Mouse (Mus musculus) limb, embryonic 14.5 days (tissue): ENCODE results near the gene Klf12. TPM values are rescaled to one million over a fixed set of nuclear protein-coding genes. Genes with fewer than 3 reads are reported as not detected.

Experiments used
- ATAC-seq: fragments of 200-750 bp; cut with Nextera tagmentation; 2 replicates; pipeline ENCODE4 v1.8.0; 2017; ENCODE audit warnings: low read depth, moderate number of reproducible peaks, moderate TSS enrichment; ENCODE audit not compliant: low FRiP score
- DNase-seq: peaks from one replicate; pipeline ENCODE4 v3.0.0-alpha.2; 2015; ENCODE audit warnings: low spot score
- H3K27ac ChIP-seq: fragments of 300-500 bp; sonication (generic); replicated peaks from 2 replicates; pipeline ENCODE4 v1.5.1; 2014; ENCODE audit warnings: low read depth, mild to moderate bottlenecking, low read length, moderate library complexity, mixed read lengths
- H3K27me3 ChIP-seq: fragments of 300-500 bp; sonication (generic); 2 replicates; pipeline ENCODE4 v1.6.1; 2014; ENCODE audit warnings: low read length, mixed read lengths; ENCODE audit not compliant: control insufficient read depth, insufficient read depth
- H3K36me3 ChIP-seq: fragments of 300-500 bp; sonication (generic); 2 replicates; pipeline ENCODE4 v1.6.1; 2014; ENCODE audit warnings: mild to moderate bottlenecking, low read length, moderate library complexity, mixed read lengths; ENCODE audit not compliant: control insufficient read depth, insufficient read depth
- H3K4me1 ChIP-seq: fragments of 300-500 bp; sonication (generic); 2 replicates; pipeline ENCODE4 v1.6.1; 2014; ENCODE audit warnings: antibody characterized with exemption, low read length, mixed read lengths; ENCODE audit not compliant: control insufficient read depth, insufficient read depth
- H3K4me2 ChIP-seq: fragments of 300-500 bp; sonication (generic); replicated peaks from 2 replicates; pipeline ENCODE4 v1.6.1; 2014; ENCODE audit warnings: low read depth, mild to moderate bottlenecking, low read length, moderate library complexity; ENCODE audit not compliant: severe bottlenecking
- H3K4me3 ChIP-seq: fragments of 300-500 bp; sonication (generic); replicated peaks from 2 replicates; pipeline ENCODE4 v1.5.1; 2014; ENCODE audit warnings: low read length
- H3K9ac ChIP-seq: fragments of 300-500 bp; sonication (generic); 2 replicates; pipeline ENCODE4 v1.6.1; 2014; ENCODE audit warnings: mild to moderate bottlenecking, low read depth, low read length, moderate library complexity; ENCODE audit not compliant: severe bottlenecking
- H3K9me3 ChIP-seq: fragments of 300-500 bp; sonication (generic); 2 replicates; pipeline ENCODE4 v1.6.1; 2016; ENCODE audit warnings: low read length; ENCODE audit not compliant: control insufficient read depth
- POLR2A ChIP-seq: fragments of 200-500 bp; IDR thresholded peaks from 2 replicates; pipeline ENCODE4 v1.8.0; 2012; ENCODE audit warnings: inconsistent platforms, mild to moderate bottlenecking, moderate library complexity, borderline replicate concordance; ENCODE audit not compliant: insufficient read depth, insufficient read length; ENCODE audit errors: extremely low read depth
- WGBS: fragments of 180-500 bp; shearing (Covaris S2); extraction: QIAGEN DNeasy Blood & Tissue Kit; methylation state at CpG from one replicate; pipeline ENCODE4 v1.1.7; 2014; 5-methylcytosine and 5-hydroxymethylcytosine counted together
- polyA plus RNA-seq, 2 experiments: library from polyadenylated mRNA; depleted of rRNA in 1 of 2; stranded (reverse) in 1 of 2; unstranded in 1 of 2; fragments of >200 nt; fragmentation: Nextera tagmentation in 1 of 2; extraction: Ambion mirVana in 1 of 2; gene quantifications; 2 replicates each; pipeline versions ENCODE4 v1.2.1 to v1.2.3; 2012 to 2014

The Klf12 gene
- polyA plus RNA-seq, 2 experiments = 23.7 to 32.0 TPM

DNA sequence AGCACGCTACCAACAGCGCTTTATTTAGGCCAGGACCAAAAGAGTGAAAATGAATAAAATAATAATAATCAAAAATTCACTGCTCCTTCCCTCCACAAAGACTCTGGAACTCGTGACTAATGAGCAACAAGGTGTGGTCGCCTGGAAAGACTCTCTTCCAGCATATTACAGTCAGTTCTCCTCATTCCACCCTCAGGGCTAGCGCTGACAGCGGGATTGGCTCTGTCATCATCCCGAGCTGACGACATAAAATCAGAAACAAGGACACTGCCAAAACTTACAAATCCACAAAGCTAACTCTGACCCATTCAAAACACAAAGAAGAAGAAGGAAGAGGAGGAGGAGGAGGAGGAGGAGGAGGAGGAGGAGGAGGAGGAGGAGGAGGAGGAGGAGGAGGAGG lies 136.8 kb downstream of the Klf12 start:
- no peak for ATAC-seq
- Histone ChIP-seq H3K4me3 (no peak overlapping the region), H3K4me1 (no peaks in the 10 kb centered on the region), H3K9ac (no peak overlapping the region), H3K36me3 (0 out of 2 replicates have a peak, but pooled peaks cover 6% of the 10 kb centered on the region), H3K27ac (no peak overlapping the region), H3K9me3 (no peaks in the 10 kb centered on the region), H3K4me2 (no peak overlapping the region), H3K27me3 (no peaks in the 10 kb centered on the region)
- 86% methylated on average over 8 of the region's 8 CpGs for WGBS
- DNase-seq = no peak
- no peak for TF ChIP-seq POLR2A

DNA sequence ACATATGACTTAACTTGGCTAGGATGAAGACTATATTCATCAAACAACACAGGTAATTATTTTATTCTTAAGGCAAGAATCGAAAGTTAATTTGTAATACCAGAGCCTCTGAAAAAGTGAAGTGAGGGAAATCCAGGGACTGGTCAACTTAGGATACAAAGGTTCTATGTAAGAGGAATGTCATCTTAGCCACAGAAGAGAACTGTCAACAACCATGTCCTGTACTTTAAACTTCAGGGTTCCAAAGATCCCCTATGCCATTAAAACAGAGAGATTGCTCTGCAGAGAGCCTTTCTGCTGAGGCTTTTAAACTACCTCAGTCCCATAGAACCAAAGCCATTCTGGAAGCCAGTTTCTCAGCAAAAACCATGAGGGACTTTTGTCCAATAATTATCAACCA lies 144.1 kb downstream of the Klf12 start:
- Histone ChIP-seq H3K4me3 (no peak overlapping the region), H3K27ac (no peak overlapping the region), H3K36me3 (0 out of 2 replicates have a peak, but pooled peaks cover 9% of the 10 kb centered on the region), H3K9me3 (no peaks in the 10 kb centered on the region), H3K4me1 (no peaks in the 10 kb centered on the region), H3K27me3 (no peaks in the 10 kb centered on the region), H3K4me2 (no peak overlapping the region), H3K9ac (no peak overlapping the region)
- TF ChIP-seq POLR2A = no peak
- WGBS = 91% methylated on average over 1 of the region's 1 CpGs
- no peak for DNase-seq
- no peak for ATAC-seq

DNA sequence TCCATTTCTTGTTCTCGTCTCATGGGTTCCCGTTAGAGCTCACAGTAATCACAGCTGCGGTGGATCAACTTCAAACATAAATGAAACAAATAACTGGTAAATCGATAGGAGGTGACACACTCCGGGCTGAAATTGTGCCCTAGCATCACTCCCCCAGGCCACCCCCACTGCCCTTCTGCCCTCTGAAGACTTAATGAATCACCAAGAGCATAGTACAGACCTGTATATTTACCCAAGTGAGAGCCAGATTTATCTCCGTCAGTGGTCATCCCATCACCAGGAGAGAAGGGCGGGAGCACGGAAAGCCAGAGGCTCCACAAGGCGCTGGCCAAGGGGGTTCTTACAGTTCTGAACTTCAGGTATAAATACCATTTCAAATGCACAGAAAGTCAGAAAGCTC lies 150.2 kb downstream of the Klf12 start:
- WGBS = 74% methylated on average over 9 of the region's 9 CpGs
- ATAC-seq (no peak), DNase-seq (no peak)
- Histone ChIP-seq H3K27me3 (no peaks in the 10 kb centered on the region), H3K9me3 (no peaks in the 10 kb centered on the region), H3K9ac (no peak overlapping the region), H3K4me1 (no peaks in the 10 kb centered on the region), H3K36me3 (no peaks in the 10 kb centered on the region), H3K4me3 (no peak overlapping the region), H3K27ac (no peak overlapping the region), H3K4me2 (no peak overlapping the region)
- TF ChIP-seq POLR2A = no peak

DNA sequence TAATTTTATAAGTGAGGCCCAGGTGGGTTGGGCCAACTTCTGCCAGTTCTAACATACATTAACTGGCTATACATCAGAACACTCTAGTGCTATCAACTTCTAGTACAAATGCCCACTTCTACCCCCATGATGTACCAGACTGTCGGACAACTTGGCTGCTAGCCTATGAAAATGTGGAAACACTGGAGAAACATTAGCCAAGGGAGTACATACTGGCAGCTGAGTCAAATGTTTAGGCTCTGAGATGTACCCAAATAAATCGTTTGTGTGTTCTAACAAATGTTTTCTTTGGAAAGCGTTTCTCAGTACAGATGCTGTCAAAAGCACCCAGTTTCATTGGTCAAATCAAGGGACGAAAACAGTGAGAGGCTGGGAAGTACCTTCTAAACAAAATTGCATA lies 152.0 kb downstream of the Klf12 start:
- H3K4me2 ChIP-seq = no peak overlapping the region
- H3K9ac ChIP-seq = no peak overlapping the region
- no peaks in the 10 kb centered on the region for H3K36me3 ChIP-seq
- no peak for ATAC-seq
- no peaks in the 10 kb centered on the region for H3K9me3 ChIP-seq
- no peaks in the 10 kb centered on the region for H3K4me1 ChIP-seq
- WGBS = 86% methylated on average over 4 of the region's 4 CpGs
- TF ChIP-seq POLR2A = no peak
- no peaks in the 10 kb centered on the region for H3K27me3 ChIP-seq
- H3K27ac ChIP-seq = no peak overlapping the region
- no peak for DNase-seq
- no peak overlapping the region for H3K4me3 ChIP-seq

DNA sequence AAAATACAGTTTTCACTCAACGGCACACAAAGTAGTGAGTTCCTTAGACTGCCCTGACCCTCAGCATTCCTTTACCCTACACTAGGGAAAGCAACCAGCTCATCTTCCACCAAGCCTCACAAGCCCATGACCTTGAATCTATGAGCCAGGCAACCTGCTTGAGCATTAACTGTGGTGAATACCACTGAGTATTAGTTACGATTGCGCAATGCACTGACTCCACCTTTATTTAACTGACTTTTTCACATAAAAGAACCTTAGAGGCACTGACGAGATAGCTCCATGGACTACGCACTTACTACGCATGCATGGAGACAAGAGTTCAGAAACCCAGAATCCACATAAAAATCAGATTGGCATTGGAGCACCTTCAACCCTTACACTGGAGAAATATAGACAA lies 158.4 kb downstream of the Klf12 start:
- ATAC-seq = no peak
- H3K9ac ChIP-seq = no peak overlapping the region
- no peaks in the 10 kb centered on the region for H3K9me3 ChIP-seq
- no peak for DNase-seq
- WGBS = 91% methylated on average over 6 of the region's 6 CpGs
- no peak overlapping the region for H3K4me3 ChIP-seq
- no peak for TF ChIP-seq POLR2A
- no peak overlapping the region for H3K27ac ChIP-seq
- no peaks in the 10 kb centered on the region for H3K36me3 ChIP-seq
- no peak overlapping the region for H3K4me2 ChIP-seq
- H3K4me1 ChIP-seq = no peaks in the 10 kb centered on the region
- no peaks in the 10 kb centered on the region for H3K27me3 ChIP-seq

DNA sequence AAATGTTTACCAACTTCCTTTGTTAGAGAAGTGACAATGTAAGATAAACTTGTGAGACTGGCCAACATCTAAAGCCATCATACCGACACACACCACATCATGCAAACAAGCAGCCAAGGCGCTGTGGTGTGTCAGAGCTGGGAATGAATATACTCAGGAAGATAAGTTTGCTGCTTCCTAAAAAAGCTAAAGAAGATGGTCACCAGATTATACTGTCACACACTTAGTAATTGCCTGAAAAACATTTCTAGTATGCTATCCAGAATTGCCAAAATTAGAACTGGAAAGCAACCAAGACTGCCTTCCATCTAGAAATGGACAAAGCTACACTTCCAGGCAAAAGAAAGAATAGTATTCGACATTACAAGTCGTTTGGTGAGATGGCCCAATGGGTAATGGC lies 163.4 kb downstream of the Klf12 start:
- no peak overlapping the region for H3K4me3 ChIP-seq

More for the DNA sequence above, 163.4 kb downstream of the Klf12 start:
- no peak for TF ChIP-seq POLR2A
- Histone ChIP-seq H3K27me3 (no peaks in the 10 kb centered on the region), H3K9me3 (no peaks in the 10 kb centered on the region), H3K9ac (no peak overlapping the region), H3K4me2 (no peak overlapping the region), H3K27ac (no peak overlapping the region), H3K36me3 (no peaks in the 10 kb centered on the region), H3K4me1 (no peaks in the 10 kb centered on the region)
- DNase-seq (no peak), ATAC-seq (no peak)
- WGBS = 96% methylated on average over 4 of the region's 4 CpGs
